Mouse (Mus musculus): Measurements from ENCODE around the gene Mapk8ip2.

- TF ChIP-seq CTCF (conservative IDR thresholded peaks at IDR 0.05 in 1 of 2, IDR thresholded peaks at IDR 0.05 in 1 of 2; ENCODE audit: low read depth in 2 of 2, low read length in 2 of 2) = no peak
- TF ChIP-seq MAFK (IDR thresholded peaks at IDR 0.05; ENCODE audit: insufficient replicate concordance, low read length) = no peak
- no peak for TF ChIP-seq EP300 (IDR thresholded peaks at IDR 0.05; ENCODE audit: low read length)
- no peak for TF ChIP-seq USF1 (IDR thresholded peaks at IDR 0.05; ENCODE audit: low read depth, low read length)
- no peak for TF ChIP-seq ETS1 (conservative IDR thresholded peaks at IDR 0.05; ENCODE audit: low read depth, low read length)
- no peak for TF ChIP-seq JUND (conservative IDR thresholded peaks at IDR 0.05; ENCODE audit: low read depth, low read length)
- no peak for TF ChIP-seq POLR2AphosphoS2 (IDR thresholded peaks at IDR 0.05; ENCODE audit: low read depth, low read length)
- no peak for TF ChIP-seq POLR2A (IDR thresholded peaks at IDR 0.05; ENCODE audit: low read depth, low read length)
- TF ChIP-seq CHD2 (IDR thresholded peaks at IDR 0.05; ENCODE audit: low read length) = no peak
- TF ChIP-seq USF2 (conservative IDR thresholded peaks at IDR 0.05; ENCODE audit: low read depth, low read length) = no peak
- TF ChIP-seq MAX (IDR thresholded peaks at IDR 0.05; ENCODE audit: low read length) = no peak
These were observed 25.4 kb upstream of the Mapk8ip2 start for GRCm38 (mm10) chr15:89428136-89428790.
